Mouse (Mus musculus): ENCODE measurements around the gene Rnf148.

- TF ChIP-seq CTCF (IDR thresholded peaks at IDR 0.05; ENCODE audit: extremely low read depth, insufficient read depth, insufficient read length, insufficient replicate concordance) (no peak), POLR2A (IDR thresholded peaks at IDR 0.05; ENCODE audit: low read depth, low read length) (no peak)
Observed at GRCm38 (mm10) chr6:23634016-23634415, 20.9 kb downstream of the Rnf148 start.
